Mouse (Mus musculus): Measurements from ENCODE around the gene Abcc5. TPM values are rescaled to one million over a fixed set of nuclear protein-coding genes. Genes with fewer than 3 reads are reported as not detected.
"Not testable (repeated sequence)": the region's sequence is repeated elsewhere in the genome, so short reads cannot be mapped to it uniquely, and the experiment has no call there.

Abcc5 gene
- 71.7 and 81.0 TPM in 2 replicates for total RNA-seq (2014; fragmentation: Nextera tagmentation)
- total RNA-seq (2017) = 29.2 and 40.1 TPM in 2 replicates

GRCm38 (mm10) chr16:20425855-20426598 lies at the start of gene Abcc5:
TSS of gene Abcc5 (minus strand) at chr16:20426394.
- ATAC-seq (replicated peaks; ENCODE audit: low FRiP score, low TSS enrichment, poor library complexity, severe bottlenecking) = peak; percentile 91

- ATAC-seq (replicated peaks; ENCODE audit: low FRiP score, low TSS enrichment, poor library complexity, severe bottlenecking) = no peak
Observed at GRCm38 (mm10) chr16:20475335-20475734, 49.1 kb upstream of the Abcc5 start.

GRCm38 (mm10) chr16:20474786-20475185 lies 48.6 kb upstream of the Abcc5 start:
- ATAC-seq (replicated peaks; ENCODE audit: low FRiP score, low TSS enrichment, poor library complexity, severe bottlenecking) = no peak

- no peak for ATAC-seq (replicated peaks; ENCODE audit: low FRiP score, low TSS enrichment, poor library complexity, severe bottlenecking)
Observed at GRCm38 (mm10) chr16:20474211-20474610, 48.0 kb upstream of the Abcc5 start.

- ATAC-seq (replicated peaks; ENCODE audit: low FRiP score, low TSS enrichment, poor library complexity, severe bottlenecking) = no peak
Observed at GRCm38 (mm10) chr16:20473748-20474147, 47.6 kb upstream of the Abcc5 start.

- no peak for ATAC-seq (replicated peaks; ENCODE audit: low FRiP score, low TSS enrichment, poor library complexity, severe bottlenecking)
Observed at GRCm38 (mm10) chr16:20471686-20472085, 45.5 kb upstream of the Abcc5 start.

GRCm38 (mm10) chr16:20470981-20471380 lies 44.8 kb upstream of the Abcc5 start:
- ATAC-seq (replicated peaks; ENCODE audit: low FRiP score, low TSS enrichment, poor library complexity, severe bottlenecking) = no peak

GRCm38 (mm10) chr16:20464725-20465124 lies 38.5 kb upstream of the Abcc5 start:
- no peak for ATAC-seq (replicated peaks; ENCODE audit: low FRiP score, low TSS enrichment, poor library complexity, severe bottlenecking)

GRCm38 (mm10) chr16:20458736-20459135 lies 32.5 kb upstream of the Abcc5 start:
- ATAC-seq (replicated peaks; ENCODE audit: low FRiP score, low TSS enrichment, poor library complexity, severe bottlenecking) = not testable (repeated sequence)

- ATAC-seq (replicated peaks; ENCODE audit: low FRiP score, low TSS enrichment, poor library complexity, severe bottlenecking) = no peak
Observed at GRCm38 (mm10) chr16:20456106-20456505, 29.9 kb upstream of the Abcc5 start.

GRCm38 (mm10) chr16:20454155-20454654 lies 28.0 kb upstream of the Abcc5 start:
- ATAC-seq (replicated peaks; ENCODE audit: low FRiP score, low TSS enrichment, poor library complexity, severe bottlenecking) = no peak

GRCm38 (mm10) chr16:20451774-20452173 lies 25.6 kb upstream of the Abcc5 start:
- ATAC-seq (replicated peaks; ENCODE audit: low FRiP score, low TSS enrichment, poor library complexity, severe bottlenecking) = no peak

- no peak for ATAC-seq (replicated peaks; ENCODE audit: low FRiP score, low TSS enrichment, poor library complexity, severe bottlenecking)
Observed at GRCm38 (mm10) chr16:20445871-20446270, 19.7 kb upstream of the Abcc5 start.

GRCm38 (mm10) chr16:20444831-20445388 lies 18.7 kb upstream of the Abcc5 start:
- ATAC-seq (replicated peaks; ENCODE audit: low FRiP score, low TSS enrichment, poor library complexity, severe bottlenecking) = no peak

- ATAC-seq (replicated peaks; ENCODE audit: low FRiP score, low TSS enrichment, poor library complexity, severe bottlenecking) = no peak
Observed at GRCm38 (mm10) chr16:20442871-20443270, 16.7 kb upstream of the Abcc5 start.

GRCm38 (mm10) chr16:20438673-20439415 lies 12.7 kb upstream of the Abcc5 start:
- ATAC-seq (replicated peaks; ENCODE audit: low FRiP score, low TSS enrichment, poor library complexity, severe bottlenecking) = no peak

- ATAC-seq (replicated peaks; ENCODE audit: low FRiP score, low TSS enrichment, poor library complexity, severe bottlenecking) = not testable (repeated sequence)
Observed at GRCm38 (mm10) chr16:20438046-20438445, 11.9 kb upstream of the Abcc5 start.

- no peak for ATAC-seq (replicated peaks; ENCODE audit: low FRiP score, low TSS enrichment, poor library complexity, severe bottlenecking)
Observed at GRCm38 (mm10) chr16:20436281-20436680, 10.1 kb upstream of the Abcc5 start.

GRCm38 (mm10) chr16:20429328-20429727 lies 3.1 kb upstream of the Abcc5 start:
- no peak for ATAC-seq (replicated peaks; ENCODE audit: low FRiP score, low TSS enrichment, poor library complexity, severe bottlenecking)

GRCm38 (mm10) chr16:20427566-20427965 lies 1.4 kb upstream of the Abcc5 start:
- no peak for ATAC-seq (replicated peaks; ENCODE audit: low FRiP score, low TSS enrichment, poor library complexity, severe bottlenecking)

Measured in megakaryocyte-erythroid progenitor cell, adult 5-6 weeks (primary cell).